Mouse (Mus musculus) midbrain, postnatal 0 days (tissue): ENCODE measurements at regions not wholly inside any gene's neighbourhood (a gene's known extent, or its start where the extent isn't known, plus 50 kb on each side); places are given as distances from the start of the nearest gene placed in this dataset.

Experiments used
- ATAC-seq: fragments of 200-750 bp; cut with Nextera tagmentation; 2 replicates; pipeline ENCODE4 v1.8.0; 2017; ENCODE audit warnings: moderate number of reproducible peaks, mild to moderate bottlenecking, moderate TSS enrichment, moderate library complexity; ENCODE audit not compliant: low FRiP score
- DNase-seq: peaks from one replicate; pipeline ENCODE4 v3.0.0-alpha.2; 2015; ENCODE audit warnings: low spot score
- H3K27ac ChIP-seq: fragments of 300-500 bp; sonication (generic); 2 replicates; pipeline ENCODE4 v1.5.1; 2014; ENCODE audit warnings: low read depth, mild to moderate bottlenecking, low read length, mixed read lengths
- H3K27me3 ChIP-seq: fragments of 300-500 bp; sonication (generic); 2 replicates; pipeline ENCODE4 v1.6.1; 2014; ENCODE audit warnings: low read length, control low read depth, mixed read lengths; ENCODE audit not compliant: insufficient read depth
- H3K36me3 ChIP-seq: fragments of 300-500 bp; sonication (generic); 2 replicates; pipeline ENCODE4 v1.6.1; 2014; ENCODE audit warnings: low read length, control low read depth, mixed read lengths; ENCODE audit not compliant: insufficient read depth
- H3K4me1 ChIP-seq: fragments of 300-500 bp; sonication (generic); 2 replicates; pipeline ENCODE4 v1.6.1; 2014; ENCODE audit warnings: mild to moderate bottlenecking, control low read depth, antibody characterized with exemption, low read length, mixed read lengths; ENCODE audit not compliant: insufficient read depth
- H3K4me2 ChIP-seq: fragments of 300-500 bp; sonication (generic); 2 replicates; pipeline ENCODE4 v1.6.1; 2014; ENCODE audit warnings: low read depth, mild to moderate bottlenecking, low read length, mixed read lengths; ENCODE audit not compliant: poor library complexity, severe bottlenecking
- H3K4me3 ChIP-seq: fragments of 300-500 bp; sonication (generic); 2 replicates; pipeline ENCODE4 v1.5.1; 2014; ENCODE audit warnings: low read depth, mild to moderate bottlenecking, low read length, moderate library complexity
- H3K9ac ChIP-seq: fragments of 300-500 bp; sonication (generic); replicated peaks from 2 replicates; pipeline ENCODE4 v1.6.1; 2014; ENCODE audit warnings: mild to moderate bottlenecking, low read length, moderate library complexity, mixed read lengths; ENCODE audit not compliant: poor library complexity, severe bottlenecking
- H3K9me3 ChIP-seq: fragments of 300-500 bp; sonication (generic); 2 replicates; pipeline ENCODE4 v1.6.1; 2016; ENCODE audit warnings: low read length, control low read depth
- CTCF ChIP-seq: IDR thresholded peaks from 2 replicates; pipeline ENCODE4 v1.5.1; 2016; ENCODE audit warnings: antibody characterized with exemption, mild to moderate bottlenecking
- WGBS: fragments of 180-500 bp; shearing (Covaris S2); extraction: QIAGEN DNeasy Blood & Tissue Kit; methylation state at CpG from one replicate; pipeline ENCODE4 v1.1.7; 2014; 5-methylcytosine and 5-hydroxymethylcytosine counted together

DNA sequence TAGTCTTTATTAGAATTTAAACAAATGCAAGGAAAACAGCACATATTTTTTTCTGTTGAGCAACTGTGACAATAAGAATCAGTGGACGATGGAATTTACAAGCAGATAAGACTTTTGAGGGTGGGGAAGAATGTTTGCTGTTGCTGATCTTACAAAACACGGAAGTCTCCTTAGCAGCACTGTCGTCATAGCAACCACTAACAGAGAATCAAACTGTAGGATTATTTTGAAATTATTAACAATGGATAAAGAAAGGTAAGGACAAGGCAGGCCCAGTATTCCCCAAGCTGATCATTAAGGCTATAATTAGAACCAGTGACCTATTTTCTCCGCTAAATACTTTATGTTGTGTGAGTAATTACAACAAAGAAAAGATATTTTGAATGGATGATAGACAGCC is 69.7 kb upstream of the Gm21833 start:
- Histone ChIP-seq H3K4me2 (no peak overlapping the region), H3K4me3 (no peak overlapping the region), H3K27me3 (no peaks in the 10 kb centered on the region), H3K9ac (no peak overlapping the region), H3K9me3 (no peaks in the 10 kb centered on the region), H3K27ac (no peak overlapping the region), H3K4me1 (no peaks in the 10 kb centered on the region), H3K36me3 (no peaks in the 10 kb centered on the region)
- peak; percentile 63 for DNase-seq
- 51% methylated on average over 4 of the region's 4 CpGs for WGBS
- no peak for TF ChIP-seq CTCF
- peak; percentile 41 for ATAC-seq
